Mouse (Mus musculus) liver, postnatal 0 days (tissue): ENCODE measurements around the gene Trem3. TPM values are rescaled to one million over a fixed set of nuclear protein-coding genes. Genes with fewer than 3 reads are reported as not detected.

Experiments
- ATAC-seq: fragments of 200-750 bp; cut with Nextera tagmentation; 2 replicates; pipeline ENCODE4 v1.8.0; 2017; ENCODE audit warnings: mild to moderate bottlenecking, moderate library complexity
- DNase-seq: peaks from one replicate; pipeline ENCODE4 v3.0.0-alpha.2; 2016
- H3K27ac ChIP-seq: fragments of 300-500 bp; sonication (generic); 2 replicates; pipeline ENCODE4 v1.5.1; 2014; ENCODE audit warnings: antibody characterized with exemption, moderate library complexity, mild to moderate bottlenecking, low read depth
- H3K27me3 ChIP-seq: fragments of 300-500 bp; sonication (generic); 2 replicates; pipeline ENCODE4 v1.6.1; 2014; ENCODE audit warnings: low read length, control low read depth, mixed read lengths; ENCODE audit not compliant: insufficient read depth
- H3K36me3 ChIP-seq: fragments of 300-500 bp; sonication (generic); replicated peaks from 2 replicates; pipeline ENCODE4 v1.6.1; 2014; ENCODE audit warnings: mild to moderate bottlenecking, control low read depth, low read length, moderate library complexity, mixed read lengths; ENCODE audit not compliant: insufficient read depth
- H3K4me1 ChIP-seq: fragments of 300-500 bp; sonication (generic); 2 replicates; pipeline ENCODE4 v1.6.1; 2014; ENCODE audit warnings: antibody characterized with exemption, mild to moderate bottlenecking, control low read depth; ENCODE audit not compliant: insufficient read depth
- H3K4me2 ChIP-seq: fragments of 300-500 bp; sonication (generic); 2 replicates; pipeline ENCODE4 v1.6.1; 2014; ENCODE audit warnings: low read depth, mild to moderate bottlenecking, low read length, moderate library complexity, mixed read lengths
- H3K4me3 ChIP-seq: fragments of 300-500 bp; sonication (generic); 2 replicates; pipeline ENCODE4 v1.5.1; 2014; ENCODE audit warnings: low read depth, low read length
- H3K9ac ChIP-seq: fragments of 300-500 bp; sonication (generic); replicated peaks from 2 replicates; pipeline ENCODE4 v1.6.1; 2014; ENCODE audit warnings: mild to moderate bottlenecking, moderate library complexity
- H3K9me3 ChIP-seq: fragments of 300-500 bp; sonication (generic); 2 replicates; pipeline ENCODE4 v1.6.1; 2016; ENCODE audit warnings: mild to moderate bottlenecking, control low read depth, low read length, mixed read lengths
- CTCF ChIP-seq: sonication (generic); IDR thresholded peaks from 2 replicates; pipeline ENCODE4 v1.5.1; 2016; ENCODE audit warnings: antibody characterized with exemption, low read depth
- EP300 ChIP-seq: IDR thresholded peaks from 2 replicates; pipeline ENCODE4 v1.6.1; 2016; ENCODE audit warnings: antibody characterized with exemption, low read depth, mild to moderate bottlenecking
- WGBS: fragments of 180-500 bp; shearing (Covaris S2); extraction: QIAGEN DNeasy Blood & Tissue Kit; methylation state at CpG from one replicate; pipeline ENCODE4 v1.1.7; 2014; ENCODE audit not compliant: insufficient replicate concordance; 5-methylcytosine and 5-hydroxymethylcytosine counted together
- polyA plus RNA-seq: library from polyadenylated mRNA; unstranded; fragments of >200 nt; fragmentation: Nextera tagmentation; extraction: Ambion mirVana; gene quantifications from 2 replicates; pipeline ENCODE4 v1.2.1, GENCODE M21; 2015

The Trem3 gene
- polyA plus RNA-seq, 1 experiment from 2014 or later: 14.3 TPM

GRCm38 (mm10) chr17:48300199-48300598 is 52.6 kb downstream of the Trem3 start:
- ATAC-seq: peak; percentile 69
- Histone ChIP-seq H3K9me3 (no peaks in the 10 kb centered on the region), H3K4me1 (peaks cover 31% of the 10 kb centered on the region), H3K27ac (peak overlapping the region; percentile 91), H3K4me2 (peak overlapping the region; percentile 80), H3K27me3 (no peaks in the 10 kb centered on the region), H3K4me3 (peak overlapping the region; percentile 61), H3K36me3 (peaks cover 5% of the 10 kb centered on the region; the same call in 1 of the 2 replicates), H3K9ac (peak overlapping the region; percentile 67)
- TF ChIP-seq CTCF (peak; percentile 41), EP300 (no peak)
- peak; percentile 74 for DNase-seq
- 26% methylated on average over 7 of the region's 7 CpGs for WGBS

DNA sequence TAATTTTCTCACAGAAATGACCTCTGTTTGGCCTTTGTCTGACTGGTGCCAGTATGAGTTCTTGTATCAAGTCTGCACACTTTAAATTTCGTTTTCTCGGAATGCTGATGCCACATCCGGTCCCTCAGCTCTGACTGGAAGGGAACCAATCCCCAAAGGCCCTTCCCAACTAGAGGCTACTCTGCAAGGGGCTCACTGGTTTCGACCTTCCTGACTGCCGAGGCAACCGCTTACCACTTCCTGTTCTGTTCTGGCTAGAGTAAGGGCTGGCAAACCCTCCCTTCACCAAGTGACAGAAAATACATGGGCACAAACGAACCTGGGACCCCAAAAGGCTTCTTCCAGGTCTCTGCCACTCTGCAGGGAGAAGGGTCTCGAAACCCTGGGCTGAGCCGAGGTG is 53.3 kb downstream of the Trem3 start:
- Histone ChIP-seq H3K4me1 (peaks cover 31% of the 10 kb centered on the region), H3K4me3 (peak overlapping the region; percentile 61), H3K9me3 (no peaks in the 10 kb centered on the region), H3K27ac (peak overlapping the region; percentile 91), H3K9ac (peak overlapping the region; percentile 67), H3K4me2 (peak overlapping the region; percentile 80), H3K36me3 (peaks cover 5% of the 10 kb centered on the region; the same call in 1 of the 2 replicates), H3K27me3 (no peaks in the 10 kb centered on the region)
- WGBS: 24% methylated on average over 9 of the region's 9 CpGs
- ATAC-seq: peak; percentile 57
- TF ChIP-seq CTCF: no peak
- no peak; the same call in 1 of the 2 replicates for TF ChIP-seq EP300
- peak; percentile 50 for DNase-seq

- ATAC-seq (no peak), DNase-seq (no peak)
- Histone ChIP-seq H3K9ac (no peak overlapping the region), H3K9me3 (no peaks in the 10 kb centered on the region), H3K4me2 (peak overlapping the region; percentile 80), H3K27me3 (no peaks in the 10 kb centered on the region), H3K4me3 (peak overlapping the region; percentile 61), H3K4me1 (peaks cover 31% of the 10 kb centered on the region), H3K36me3 (peaks cover 5% of the 10 kb centered on the region; the same call in 1 of the 2 replicates), H3K27ac (peak overlapping the region; percentile 91; the same call in 1 of the 2 replicates)
- 67% methylated on average over 5 of the region's 5 CpGs for WGBS
- no peak for TF ChIP-seq EP300
- TF ChIP-seq CTCF: no peak
Measured at GRCm38 (mm10) chr17:48301792-48302191, 54.2 kb downstream of the Trem3 start.

Other genes with a start within 250 kb of the Trem3 start
- not detected in 2 replicates for gene 1700122O11Rik, start 209.5 kb upstream of the Trem3 start, polyA plus RNA-seq
- not detected in 2 replicates for gene 1700067P10Rik, start 158.5 kb upstream of the Trem3 start, polyA plus RNA-seq
- 1.1 and 1.4 TPM in 2 replicates for gene 9830107B12Rik, start 101.5 kb upstream of the Trem3 start, polyA plus RNA-seq
- gene A530064D06Rik, start 80.5 kb upstream of the Trem3 start, polyA plus RNA-seq: 1.6 and 1.7 TPM in 2 replicates
- gene Trem1, start 15.0 kb upstream of the Trem3 start, polyA plus RNA-seq: 1.6 and 2.1 TPM in 2 replicates
- gene Treml4, start 16.5 kb downstream of the Trem3 start, polyA plus RNA-seq: 7.9 and 9.2 TPM in 2 replicates
- gene Treml2, start 51.7 kb downstream of the Trem3 start, polyA plus RNA-seq: 2.0 and 2.7 TPM in 2 replicates
- gene B430306N03Rik, start 68.4 kb downstream of the Trem3 start, polyA plus RNA-seq: 4.7 and 5.1 TPM in 2 replicates
- gene Trem2, start 98.6 kb downstream of the Trem3 start, polyA plus RNA-seq: 5.6 and 6.3 TPM in 2 replicates
- gene Treml1, start 112.1 kb downstream of the Trem3 start, polyA plus RNA-seq: 17.3 and 18.8 TPM in 2 replicates
- 3.2 and 3.7 TPM in 2 replicates for gene Nfya, start 162.1 kb downstream of the Trem3 start, polyA plus RNA-seq
- gene Oard1, start 162.2 kb downstream of the Trem3 start, polyA plus RNA-seq: 29.7 and 30.1 TPM in 2 replicates
- gene Apobec2, start 185.2 kb downstream of the Trem3 start, polyA plus RNA-seq: 0.25 and 3.6 TPM in 2 replicates
- 61.1 and 65.2 TPM in 2 replicates for gene Tspo2, start 203.7 kb downstream of the Trem3 start, polyA plus RNA-seq
- 0.68 and 0.92 TPM in 2 replicates for gene Unc5cl, start 207.1 kb downstream of the Trem3 start, polyA plus RNA-seq